Mouse (Mus musculus) lung, postnatal 36 days (tissue): ENCODE results near the gene Greb1.

Experiments
- DNase-seq: peaks from one replicate; pipeline ENCODE4 v3.0.0; 2022; ENCODE audit warnings: mixed read lengths

Greb1 gene

DNA sequence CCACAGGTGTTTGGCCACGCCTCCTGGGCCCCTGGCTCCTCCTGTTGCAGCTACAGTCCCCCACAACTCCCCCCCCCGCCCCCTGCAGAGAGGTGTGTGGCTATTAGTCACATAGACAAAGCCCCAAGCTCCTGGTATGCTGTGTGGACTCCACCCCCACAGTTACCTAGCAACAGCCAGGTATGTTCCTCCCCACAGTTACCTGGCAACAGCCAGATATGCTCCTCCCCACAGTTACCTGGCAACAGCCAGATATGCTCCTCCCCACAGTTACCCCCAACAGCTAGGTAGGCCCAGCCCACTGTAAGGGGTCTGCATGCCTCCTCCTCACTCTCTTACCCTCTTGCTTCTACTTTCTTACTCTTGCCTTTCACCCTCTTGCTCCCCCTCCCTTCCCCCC is 135.7 kb downstream of the Greb1 start:
- DNase-seq: no peak

DNA sequence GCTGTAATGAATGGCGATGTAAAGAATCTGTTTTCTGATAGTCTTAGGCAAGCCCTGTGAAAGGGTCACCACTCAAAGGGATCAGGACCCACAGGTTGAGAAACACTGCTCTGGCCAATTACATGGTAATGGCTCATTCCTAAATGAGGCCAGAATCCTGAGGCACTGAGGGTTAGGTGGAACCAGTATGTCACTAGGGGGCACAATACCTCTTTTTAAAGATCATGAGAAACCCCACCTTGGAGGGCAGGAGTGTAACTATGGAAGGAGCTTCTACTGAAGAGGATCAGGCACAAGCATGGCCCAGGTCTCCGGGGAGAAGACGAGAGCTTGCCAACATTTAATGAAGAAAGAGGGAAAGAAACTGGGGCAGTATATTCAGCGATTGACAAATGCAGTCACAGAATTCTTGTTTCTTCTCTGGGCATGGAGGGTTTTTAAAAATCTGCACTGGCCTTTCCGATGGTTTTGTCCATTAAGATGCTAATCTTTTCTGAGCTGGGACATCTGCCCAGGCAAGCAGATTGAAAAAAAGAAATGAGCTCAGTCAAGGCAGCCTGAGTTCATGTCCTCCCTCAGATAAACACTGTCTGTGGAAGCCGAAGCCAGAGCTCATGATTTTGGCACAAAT is 137.6 kb downstream of the Greb1 start:
- DNase-seq: no peak

DNA sequence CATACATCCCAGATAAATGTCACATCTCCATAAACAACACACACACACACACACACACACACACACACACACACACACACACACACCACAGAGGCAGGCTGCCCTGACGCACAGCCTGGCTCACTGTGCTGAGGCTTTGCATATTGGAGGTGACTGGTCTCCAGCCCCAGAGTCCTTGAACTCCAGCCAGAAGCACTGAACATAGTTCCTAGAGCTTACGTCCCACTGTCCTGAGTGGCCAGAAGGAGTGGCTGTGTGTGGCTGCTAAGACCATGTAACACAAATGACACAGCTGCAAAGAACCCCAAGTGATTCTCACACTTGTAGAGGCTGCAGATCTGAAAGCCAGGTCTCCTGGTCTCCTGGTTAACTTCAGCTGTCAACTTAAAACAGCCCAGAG is 138.8 kb downstream of the Greb1 start:
- DNase-seq: no peak

DNA sequence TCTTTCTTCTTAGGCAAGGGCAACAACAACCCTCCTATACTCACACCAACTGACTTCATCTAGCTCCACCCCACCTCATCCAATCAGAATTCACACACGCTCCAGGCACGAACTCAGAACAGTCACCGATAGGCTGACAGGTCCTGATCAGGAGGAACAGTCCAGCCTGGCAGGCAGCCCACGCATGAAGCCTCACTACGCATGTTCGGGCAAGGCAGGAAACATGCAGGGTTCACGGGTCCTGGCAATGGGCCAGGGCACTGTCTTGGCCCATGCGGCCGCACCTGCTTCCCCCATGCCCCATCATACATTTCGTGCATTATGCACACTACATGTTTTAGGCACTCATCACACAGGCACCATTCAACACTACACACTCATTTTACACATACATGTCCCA is 139.2 kb downstream of the Greb1 start:
- no peak for DNase-seq

DNA sequence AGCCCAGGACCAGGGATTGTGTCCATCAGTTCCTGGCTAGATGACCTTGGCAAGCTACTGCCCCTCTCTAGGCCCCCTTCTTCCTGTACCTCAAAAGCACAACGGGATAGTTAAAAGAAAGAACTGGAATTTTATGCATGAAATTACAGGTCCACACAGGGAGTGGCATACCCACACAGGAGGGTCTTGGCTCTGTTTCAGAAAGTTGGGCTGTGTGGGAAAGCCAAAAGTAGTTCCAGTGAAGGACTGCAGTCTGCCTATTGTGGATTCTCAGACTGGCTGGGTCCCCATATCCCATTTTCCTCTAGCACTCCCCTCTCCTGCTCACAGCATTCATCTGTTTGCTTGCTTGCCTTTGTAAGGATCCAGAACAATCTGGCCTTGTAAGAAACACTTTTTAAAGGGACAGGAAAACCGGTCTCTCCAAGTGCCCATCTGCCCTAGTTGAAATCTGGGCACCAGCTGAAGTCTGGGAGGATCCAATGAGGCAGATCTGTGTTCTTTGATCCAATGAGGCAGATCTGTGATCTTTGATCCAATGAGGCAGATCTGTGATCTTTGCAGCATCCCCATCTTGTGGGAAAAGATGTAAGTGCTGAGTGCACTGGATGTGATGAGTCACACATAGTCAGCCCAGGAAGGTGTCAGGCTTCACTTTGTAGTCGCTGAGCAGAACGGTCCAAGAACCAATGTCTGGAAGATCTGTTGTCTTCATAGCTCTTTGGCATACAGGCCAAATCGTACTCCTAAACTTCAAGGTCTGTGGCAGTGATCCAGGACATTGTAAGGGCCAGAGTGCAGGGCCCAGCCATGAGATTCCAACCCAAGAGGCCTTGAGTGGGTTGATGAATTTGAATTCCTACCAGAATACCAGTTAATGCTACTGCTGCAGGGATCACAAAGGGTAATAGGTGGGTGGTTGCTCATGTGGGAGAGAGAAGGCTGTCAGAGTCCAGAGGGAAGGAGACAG is 143.5 kb downstream of the Greb1 start:
- no peak for DNase-seq

DNA sequence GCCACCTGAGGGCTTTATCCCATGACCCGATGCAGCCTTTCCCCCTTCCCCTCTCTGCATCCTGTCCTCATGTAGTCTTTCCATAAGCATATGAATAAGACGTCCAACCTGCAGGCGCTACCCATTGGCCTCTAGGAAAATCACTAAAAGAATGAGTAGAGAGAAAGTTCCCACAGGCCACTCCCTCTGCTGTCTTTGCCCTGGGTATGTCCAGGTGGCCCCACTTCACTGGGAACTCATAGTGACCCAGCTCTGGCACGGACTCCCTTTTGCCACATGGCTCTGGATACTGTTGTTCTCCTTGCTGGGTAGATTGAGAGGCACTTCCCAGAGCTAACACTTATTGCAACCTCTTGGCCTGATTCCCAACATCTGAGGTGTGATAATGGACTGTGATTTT is 145.1 kb downstream of the Greb1 start:
- DNase-seq: peak; percentile 24

DNA sequence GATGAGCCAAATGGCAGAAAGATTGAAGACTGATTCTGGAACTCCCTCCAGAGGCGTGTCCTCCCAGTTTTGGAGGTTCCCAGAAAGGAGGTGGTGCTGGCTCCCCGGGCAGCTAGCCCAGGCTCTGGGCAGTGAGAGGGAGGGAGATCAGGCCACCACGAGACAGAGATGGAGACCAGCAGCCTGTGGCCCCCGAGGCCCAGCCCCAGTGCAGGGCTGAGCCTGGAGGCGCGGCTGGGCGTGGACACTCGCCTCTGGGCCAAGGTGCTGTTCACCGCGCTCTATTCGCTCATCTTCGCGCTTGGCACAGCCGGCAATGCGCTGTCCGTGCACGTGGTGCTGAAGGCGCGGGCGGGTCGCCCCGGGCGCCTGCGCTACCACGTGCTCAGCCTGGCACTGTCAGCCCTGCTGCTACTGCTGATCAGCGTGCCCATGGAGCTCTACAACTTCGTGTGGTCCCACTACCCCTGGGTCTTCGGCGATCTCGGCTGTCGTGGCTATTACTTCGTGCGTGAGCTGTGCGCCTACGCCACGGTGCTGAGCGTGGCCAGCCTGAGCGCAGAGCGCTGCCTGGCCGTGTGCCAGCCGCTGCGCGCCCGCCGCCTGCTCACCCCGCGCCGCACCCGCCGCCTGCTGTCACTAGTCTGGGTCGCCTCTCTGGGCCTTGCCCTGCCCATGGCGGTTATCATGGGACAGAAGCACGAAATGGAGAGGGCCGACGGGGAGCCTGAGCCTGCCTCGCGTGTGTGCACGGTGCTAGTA is 147.2 kb downstream of the Greb1 start, which contains the start of gene Ntsr2:
Gene Ntsr2 (plus strand): TSS at position 51 of the 762 bp plus-strand sequence.
- DNase-seq: peak; percentile 67

DNA sequence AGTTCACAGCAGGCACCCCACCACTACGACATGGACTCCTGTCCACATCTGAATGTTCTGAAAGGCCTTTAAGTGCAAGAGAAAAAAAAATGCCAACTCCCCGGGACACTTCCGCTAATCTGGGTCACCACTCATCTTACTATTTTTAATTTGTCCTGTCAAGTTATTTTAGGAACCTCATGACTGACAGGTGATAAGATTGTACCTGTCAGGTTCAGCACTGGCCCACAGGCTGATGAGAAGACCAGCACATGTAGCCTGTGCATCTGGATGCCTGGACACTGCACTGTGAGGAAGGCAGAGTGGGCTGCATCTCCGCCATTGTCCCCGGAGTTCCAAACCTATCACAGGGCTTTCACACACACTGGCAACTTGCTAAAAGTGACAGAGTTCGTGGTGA is 150.9 kb downstream of the Greb1 start:
- no peak for DNase-seq

DNA sequence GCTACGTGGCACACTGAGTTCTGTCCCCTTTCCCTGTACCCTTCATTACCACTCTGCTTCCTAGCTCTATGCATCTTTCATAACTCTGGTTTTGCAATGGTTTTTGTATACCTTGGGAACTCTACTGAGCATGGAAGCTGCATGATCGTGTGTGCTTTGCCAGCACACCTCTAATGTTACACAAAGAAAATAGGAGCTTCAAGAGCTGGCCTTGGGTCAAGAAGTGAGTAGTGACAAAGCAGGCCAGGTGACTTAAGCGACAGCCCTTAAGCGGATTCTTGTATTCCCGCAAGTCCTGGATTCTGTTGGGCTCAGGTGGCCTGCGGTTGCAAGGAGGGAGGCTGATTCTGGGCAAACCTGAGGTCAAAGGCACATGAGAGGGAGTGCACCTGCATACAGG is 152.4 kb downstream of the Greb1 start:
- DNase-seq: peak; percentile 60

DNA sequence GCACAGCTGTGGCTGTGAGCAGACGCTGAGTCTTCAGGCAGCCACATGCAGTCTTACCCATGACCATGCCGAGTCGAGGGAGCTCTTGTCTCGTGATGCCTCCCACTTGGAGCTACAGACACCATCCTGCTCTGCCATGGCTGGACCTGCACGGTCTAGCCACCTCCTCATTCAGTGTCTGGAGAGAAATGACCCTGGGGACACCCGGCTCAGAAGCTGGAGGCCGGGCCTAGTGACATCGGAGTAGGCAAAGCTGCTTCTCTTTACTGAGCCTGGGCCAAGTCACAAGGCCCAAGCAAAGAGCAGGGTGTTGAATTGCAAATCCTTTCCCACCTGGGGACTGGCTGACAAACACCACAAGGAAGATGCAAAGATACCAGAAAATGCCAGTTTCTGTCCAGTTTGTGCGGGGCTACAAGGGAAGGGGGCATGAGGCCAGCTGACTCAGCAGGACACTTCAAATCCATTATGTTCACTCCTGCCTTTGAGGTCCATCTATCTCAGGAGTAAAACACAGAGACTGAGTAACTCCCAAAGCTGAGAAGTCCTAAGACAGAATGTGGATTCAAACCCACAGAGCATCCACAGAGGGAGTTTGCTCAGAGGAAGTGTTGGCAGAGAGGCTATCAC is 153.8 kb downstream of the Greb1 start:
- DNase-seq: no peak

DNA sequence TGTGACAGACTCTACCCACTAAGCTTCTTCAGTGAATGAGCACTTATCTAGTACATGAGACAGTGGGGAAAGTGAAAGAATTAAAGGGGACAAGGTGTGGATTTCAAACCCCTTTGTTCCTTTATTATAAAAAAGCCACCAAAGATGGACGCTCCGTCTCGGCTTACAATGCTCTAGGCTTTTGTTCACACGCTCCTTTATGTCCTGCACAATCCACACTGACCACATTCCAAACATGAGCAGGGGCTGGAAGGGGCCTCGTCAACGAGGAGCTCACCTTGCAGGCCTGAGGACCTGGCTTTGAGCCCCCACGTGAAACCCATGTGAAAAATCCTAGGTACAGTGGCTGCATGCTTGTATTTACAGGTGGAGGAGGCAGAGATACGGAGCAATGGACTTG is 156.0 kb downstream of the Greb1 start:
- DNase-seq: no peak

DNA sequence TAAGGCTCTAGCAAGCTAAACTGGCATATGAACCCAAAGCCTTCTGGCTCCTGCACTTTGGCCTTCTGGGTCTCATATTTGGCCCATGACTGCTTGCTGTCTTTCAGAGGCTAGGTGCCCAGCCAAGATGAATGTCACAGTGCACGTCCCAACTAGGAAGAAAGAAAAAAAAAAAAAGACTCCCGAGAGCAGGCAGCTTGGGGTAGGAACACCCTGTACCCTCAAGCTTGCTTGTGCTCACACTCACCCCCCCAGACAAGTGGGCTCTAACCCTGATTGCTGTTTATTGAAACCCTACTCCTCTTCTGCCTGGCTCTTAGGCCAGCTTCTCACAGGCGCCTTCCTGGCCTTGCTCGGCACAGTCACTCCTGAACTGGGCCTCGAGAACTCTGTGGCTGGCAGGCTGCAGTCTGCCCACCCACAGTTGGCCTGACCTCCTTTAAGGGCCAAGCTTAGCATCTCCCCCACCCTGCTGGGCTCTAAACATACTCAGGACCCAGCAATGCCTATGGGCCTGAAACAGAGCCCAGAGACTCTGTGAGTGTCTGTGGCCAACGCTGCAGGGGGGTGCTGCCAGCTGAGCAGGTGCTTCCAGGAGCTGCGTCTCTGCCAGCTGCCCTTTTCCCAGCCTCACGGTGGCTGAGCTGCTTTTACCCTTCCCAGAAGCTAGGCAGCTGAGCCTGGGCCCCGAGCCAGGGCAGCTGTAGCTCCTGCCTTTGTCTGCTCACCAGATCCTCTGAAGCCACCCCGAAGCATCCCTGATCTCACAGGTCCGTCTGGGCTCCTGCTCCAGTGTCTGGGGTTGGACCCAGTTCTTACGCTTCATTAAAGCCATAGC is 157.0 kb downstream of the Greb1 start:
- no peak for DNase-seq

DNA sequence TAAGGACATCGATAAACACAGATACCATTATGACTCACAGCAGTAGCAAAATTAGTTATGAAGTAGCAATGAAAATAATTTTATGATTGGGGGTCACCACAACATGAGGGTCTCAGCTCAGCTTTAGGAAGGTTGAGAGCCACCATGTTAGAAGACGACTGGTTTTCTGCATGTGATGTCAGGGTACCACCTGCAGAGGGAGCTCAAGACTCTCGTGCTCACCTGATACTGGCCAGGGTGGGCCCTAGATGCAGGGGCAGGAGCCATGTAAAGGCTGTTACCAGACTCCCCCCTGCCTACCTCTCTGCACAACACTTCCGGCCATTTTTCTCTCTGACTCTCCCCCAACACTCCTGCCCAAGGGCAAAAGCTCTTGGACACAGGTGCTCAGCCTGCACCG is 158.7 kb downstream of the Greb1 start:
- DNase-seq: no peak

DNA sequence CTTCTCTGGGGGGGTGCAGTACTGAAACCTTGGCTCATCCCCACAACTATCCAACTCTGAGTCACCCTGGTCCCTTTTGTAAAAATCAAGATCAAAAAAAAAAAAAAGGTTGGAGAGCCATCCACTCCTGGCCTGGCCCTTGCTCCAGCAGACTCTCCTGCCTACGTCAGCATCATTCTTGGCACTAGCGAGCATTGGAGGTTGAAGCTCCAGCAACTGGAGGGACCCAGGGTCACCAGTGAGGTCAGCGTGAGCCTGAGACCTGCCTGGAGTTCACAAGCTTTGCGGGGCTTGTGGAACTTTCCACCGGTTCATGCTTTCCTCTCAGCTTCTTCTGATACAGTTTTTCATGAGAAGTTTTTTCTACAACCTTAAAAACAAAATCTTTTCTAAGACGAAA is 160.6 kb downstream of the Greb1 start:
- no peak for DNase-seq

DNA sequence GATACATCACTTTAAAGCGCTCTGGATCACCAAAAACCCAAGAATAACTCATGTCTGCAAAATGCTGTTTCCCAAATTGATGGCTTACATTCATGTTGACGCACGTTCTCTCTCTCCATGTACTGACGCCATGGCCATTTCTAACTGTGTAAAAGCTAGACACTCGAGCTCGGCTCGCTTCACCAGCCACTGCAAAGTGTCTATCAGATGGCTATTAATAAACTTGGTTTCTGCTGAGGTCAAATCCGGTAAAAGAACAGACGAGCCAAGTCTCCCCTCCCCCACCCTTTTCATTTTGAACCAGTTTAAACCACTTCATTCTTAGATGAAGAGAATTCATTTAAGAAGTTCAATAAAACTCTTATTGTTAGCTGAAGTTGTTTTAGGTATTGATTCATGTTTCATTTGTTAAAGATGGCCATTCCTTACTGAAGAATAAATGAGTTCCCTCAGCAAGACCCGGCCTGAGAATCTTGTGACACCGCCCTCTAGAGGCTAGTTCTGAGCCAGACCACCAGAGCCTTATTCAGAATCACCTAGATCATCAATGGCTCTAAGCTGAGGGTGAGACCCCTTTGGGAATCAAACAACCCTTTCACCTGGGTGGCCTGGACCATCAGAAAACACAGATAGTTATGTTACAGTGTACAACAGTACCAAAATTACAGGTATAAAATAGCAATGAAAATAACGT is 161.5 kb downstream of the Greb1 start:
- peak; percentile 64 for DNase-seq

DNA sequence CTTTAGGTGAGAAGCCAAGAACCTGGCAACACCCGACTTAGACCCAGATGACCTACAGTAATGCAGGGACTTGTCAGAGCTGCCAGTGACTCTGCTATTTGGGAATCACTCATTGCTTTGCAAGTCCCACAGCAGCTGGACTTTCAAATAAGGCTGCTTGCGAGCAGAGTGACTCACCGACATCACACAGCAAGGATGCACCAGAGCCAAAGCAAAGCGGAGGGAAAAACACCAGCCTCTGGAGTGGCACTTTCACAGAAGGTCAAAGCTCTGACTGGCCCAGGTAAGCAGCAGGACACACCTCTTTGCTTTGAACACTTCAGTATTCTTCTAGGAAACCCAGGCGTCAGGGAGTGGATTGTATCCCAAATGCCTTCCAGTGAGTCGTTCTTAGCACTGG is 164.9 kb downstream of the Greb1 start:
- DNase-seq: no peak

DNA sequence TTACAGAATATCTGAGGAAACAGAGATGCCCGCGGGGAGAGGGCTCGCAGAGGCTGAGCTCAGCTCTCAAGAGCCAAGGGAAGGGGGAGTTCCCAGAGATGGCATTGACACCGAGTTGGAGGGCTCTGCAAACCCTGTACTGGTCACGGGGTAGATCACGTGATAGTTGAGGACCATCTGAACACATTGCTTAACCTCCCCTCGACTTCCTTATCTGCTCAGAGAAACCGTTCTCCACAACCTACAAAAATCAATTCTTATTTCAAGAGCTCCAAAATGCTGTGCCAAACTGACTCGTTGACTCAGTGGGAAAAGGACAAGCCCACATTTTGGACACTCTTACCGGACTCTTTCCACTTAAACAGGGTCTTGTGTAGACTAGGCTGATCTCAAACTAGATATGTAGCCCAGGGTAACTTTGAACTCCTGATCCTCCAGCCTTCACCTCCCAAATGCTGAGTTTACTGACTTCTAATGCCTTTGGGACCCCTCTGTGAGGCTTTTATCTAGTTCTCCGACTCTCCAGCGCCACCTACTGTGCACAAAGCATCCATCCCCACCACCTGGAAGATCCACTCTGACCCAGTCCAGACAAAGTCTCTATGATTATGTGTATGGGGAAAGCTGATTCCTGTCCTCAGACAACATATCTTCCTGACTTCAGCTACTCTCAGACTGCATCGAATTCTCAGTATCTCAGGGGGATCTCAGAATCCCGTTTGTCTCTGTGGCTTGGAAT is 166.4 kb downstream of the Greb1 start:
- peak; percentile 83 for DNase-seq

DNA sequence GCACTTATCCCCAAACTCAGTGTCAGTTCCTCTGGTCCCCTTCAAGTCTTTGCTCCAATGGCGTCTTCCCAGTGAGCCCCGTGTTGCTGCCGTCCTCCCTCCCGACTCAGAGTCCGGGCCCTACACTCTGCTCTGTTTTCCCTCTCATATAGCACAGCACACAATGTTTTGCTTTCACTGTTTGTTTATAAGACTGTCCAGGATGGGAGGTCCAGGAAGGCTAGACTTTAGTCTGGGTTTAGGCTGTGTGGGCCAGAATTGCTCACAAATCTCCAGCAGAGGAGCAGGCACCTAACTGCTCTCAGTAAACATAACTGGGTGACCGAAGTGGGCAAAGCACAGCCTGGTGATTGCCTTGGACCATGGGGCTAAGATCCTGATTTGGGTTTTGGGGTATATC is 167.5 kb downstream of the Greb1 start:
- DNase-seq: peak; percentile 57

DNA sequence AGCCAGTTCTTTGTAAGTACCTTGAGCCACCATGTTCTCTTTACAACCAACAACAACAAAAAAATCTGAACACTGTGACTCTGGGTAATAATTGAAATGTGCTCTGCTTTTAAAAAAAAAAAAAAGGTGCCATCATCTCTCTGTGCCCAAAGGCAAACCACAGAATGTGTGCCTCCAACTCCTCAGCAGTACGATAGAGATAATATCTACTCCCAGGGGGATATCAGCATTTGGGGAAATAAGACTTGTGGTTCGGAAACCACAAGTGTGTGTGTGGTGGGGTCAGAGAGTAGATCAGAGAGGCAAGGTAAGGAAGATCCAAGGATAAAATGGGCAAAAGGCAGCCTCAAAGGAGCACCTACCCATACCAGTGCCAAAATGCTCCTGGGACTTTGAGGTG is 169.3 kb downstream of the Greb1 start:
- no peak for DNase-seq

DNA sequence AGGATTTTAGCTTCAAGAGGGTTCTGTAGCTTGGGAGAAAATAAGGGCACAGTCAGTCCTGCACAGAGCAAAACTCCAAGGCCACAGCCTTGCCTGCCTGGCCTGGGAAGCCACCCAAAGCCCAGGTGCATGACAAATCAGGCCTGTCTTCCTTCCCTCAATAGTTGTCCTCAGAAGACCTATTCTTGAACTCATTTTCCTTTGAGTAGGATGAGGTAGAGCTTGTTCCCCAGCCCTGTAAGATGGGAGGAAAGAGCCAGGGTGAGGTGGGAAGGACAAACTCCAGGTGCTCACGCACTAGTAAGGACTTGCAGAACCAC is 169.9 kb downstream of the Greb1 start:
- no peak for DNase-seq
